Mouse (Mus musculus) ovary, postnatal 14 days (tissue): ENCODE measurements around the gene Ppm1l.

Experiments
- DNase-seq: peaks from one replicate; pipeline ENCODE4 v3.0.0; 2022; ENCODE audit warnings: low spot score

Gene Ppm1l

GRCm38 (mm10) chr3:69438773-69439514 lies 122.3 kb downstream of the Ppm1l start:
- DNase-seq = no peak

- DNase-seq = no peak
Observed at GRCm38 (mm10) chr3:69440761-69441160, 124.1 kb downstream of the Ppm1l start.

DNA sequence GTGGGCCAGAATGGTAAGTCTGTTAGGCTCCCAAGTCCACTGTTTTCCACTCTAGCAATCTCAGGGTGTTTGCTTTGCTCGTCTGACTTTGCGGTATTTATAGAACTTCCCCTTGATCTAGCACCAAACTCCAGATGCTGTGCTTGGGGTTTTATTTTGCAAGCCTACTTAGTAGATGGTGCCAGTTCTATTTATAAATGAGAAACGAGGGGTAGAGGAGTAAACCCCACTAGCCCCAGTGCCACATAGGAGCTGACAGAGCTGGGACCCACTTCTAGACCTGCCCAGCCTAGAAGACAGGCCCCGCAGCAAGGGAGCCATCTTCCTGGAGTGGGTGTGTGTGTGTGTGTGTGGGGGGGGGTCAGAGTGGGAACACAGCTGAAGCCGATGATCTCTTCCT lies 130.3 kb downstream of the Ppm1l start:
- no peak for DNase-seq

- no peak for DNase-seq
Observed at GRCm38 (mm10) chr3:69449041-69449440, 132.4 kb downstream of the Ppm1l start.

- no peak for DNase-seq
Observed at GRCm38 (mm10) chr3:69454330-69454729, 137.7 kb downstream of the Ppm1l start.

DNA sequence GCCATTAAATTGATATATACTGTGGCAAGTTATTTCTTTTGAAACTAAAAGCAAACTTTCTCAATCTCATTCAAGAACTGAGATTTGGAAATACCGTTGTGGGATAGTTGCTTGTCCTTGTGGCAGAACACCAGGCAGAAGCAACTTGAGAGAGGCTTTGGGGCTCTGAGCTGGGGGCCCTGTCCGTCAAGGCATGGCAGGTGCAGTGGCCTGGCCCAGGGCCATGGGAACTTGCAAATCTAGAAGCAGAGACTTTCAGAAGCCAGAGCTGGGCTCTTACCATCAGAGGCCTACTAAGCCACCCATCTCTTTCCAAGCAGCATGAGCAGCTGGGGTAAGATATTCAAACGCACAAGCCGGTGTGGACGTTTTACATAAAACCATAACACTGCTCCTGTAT lies 139.4 kb downstream of the Ppm1l start:
- DNase-seq = no peak

- DNase-seq = no peak
Observed at GRCm38 (mm10) chr3:69458756-69459155, 142.1 kb downstream of the Ppm1l start.

GRCm38 (mm10) chr3:69461956-69462355 lies 145.3 kb downstream of the Ppm1l start:
- DNase-seq = no peak

GRCm38 (mm10) chr3:69465751-69466150 lies 149.1 kb downstream of the Ppm1l start:
- no peak for DNase-seq

DNA sequence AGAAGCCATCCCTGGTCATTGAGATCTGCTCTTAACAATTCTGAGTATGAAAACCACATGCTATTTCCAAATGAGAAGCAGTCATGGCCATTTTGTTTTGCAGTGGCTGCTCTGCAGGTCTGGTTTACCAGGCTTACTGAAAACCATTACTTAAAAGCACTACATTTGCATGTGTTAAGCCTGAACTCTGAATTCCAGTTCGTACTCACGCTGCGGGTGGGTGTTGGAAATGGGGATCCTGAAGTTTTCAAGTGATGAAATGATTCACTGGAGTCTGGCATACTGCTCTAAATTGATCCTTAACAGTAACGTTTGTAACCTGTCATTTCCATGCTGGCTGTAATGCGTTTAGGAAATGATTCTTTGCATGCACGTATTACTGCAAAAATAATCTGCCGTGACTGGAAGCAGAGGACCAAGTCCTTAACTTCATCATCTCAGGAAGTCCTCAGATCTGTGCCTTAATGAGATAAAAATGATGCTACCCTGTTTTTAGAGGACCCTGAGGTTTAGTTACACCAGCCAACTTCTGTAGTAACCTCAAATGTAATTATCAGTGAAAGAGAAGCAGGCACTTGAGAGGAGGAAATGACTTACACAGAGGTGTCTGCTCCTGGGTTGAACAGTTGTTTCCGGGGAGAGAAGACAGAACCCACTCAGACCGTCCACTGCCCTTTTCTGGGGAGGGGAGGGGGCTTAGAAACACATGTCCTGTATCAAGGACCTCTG lies 151.8 kb downstream of the Ppm1l start:
- DNase-seq = no peak

GRCm38 (mm10) chr3:69469463-69470141 lies 152.9 kb downstream of the Ppm1l start:
- DNase-seq = no peak

DNA sequence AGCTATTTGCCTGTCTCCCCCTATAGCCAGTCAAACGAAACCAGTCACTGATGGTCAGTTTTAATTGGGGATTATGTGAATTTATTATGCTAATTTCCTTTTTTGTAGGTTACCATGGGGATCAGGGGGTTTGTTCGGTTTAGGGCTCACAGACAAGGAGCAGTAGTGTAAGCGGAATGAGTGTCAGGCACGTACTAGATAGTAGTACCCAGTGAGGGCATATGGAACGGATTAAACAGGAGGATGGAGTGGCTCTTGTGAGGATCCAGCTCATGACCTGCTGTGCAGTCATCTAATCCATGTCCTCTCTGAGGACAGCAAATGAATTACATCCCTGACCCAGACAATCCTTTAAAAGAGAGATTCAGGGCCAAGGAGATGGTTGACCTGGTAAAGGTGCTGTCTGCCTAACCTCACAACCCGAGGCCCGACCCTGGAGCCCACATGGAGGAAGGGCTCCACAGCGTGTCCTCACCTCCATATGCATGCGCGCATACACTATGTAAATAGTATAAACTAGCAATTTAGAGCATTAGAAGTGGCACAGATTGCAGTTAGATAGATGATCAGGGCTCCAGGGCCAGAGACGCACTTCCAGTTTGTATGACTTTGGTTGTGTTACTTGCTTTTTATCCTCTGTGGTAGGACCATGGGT lies 153.6 kb downstream of the Ppm1l start:
- DNase-seq = no peak

GRCm38 (mm10) chr3:69475850-69476450 lies 159.3 kb downstream of the Ppm1l start:
- DNase-seq = no peak

DNA sequence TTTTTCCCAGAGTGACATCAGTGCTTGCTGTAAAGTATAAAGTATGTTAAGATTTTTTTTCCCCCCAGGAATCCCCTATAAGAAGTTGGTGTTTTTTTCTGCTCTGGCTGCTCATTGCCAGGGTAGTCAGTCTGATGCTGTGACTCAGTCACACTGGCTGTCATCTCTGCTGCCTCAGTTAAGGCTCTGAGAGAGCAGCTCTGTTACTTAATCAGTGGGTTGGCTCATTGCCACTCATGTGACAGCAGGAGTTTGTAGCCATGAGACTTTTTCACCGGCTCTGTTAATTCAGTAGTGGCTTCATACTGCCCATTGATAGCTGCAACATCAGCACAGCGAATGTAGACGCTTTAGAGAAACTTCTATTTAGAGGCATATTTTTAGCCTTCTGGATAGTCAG lies 163.3 kb downstream of the Ppm1l start:
- DNase-seq = no peak

DNA sequence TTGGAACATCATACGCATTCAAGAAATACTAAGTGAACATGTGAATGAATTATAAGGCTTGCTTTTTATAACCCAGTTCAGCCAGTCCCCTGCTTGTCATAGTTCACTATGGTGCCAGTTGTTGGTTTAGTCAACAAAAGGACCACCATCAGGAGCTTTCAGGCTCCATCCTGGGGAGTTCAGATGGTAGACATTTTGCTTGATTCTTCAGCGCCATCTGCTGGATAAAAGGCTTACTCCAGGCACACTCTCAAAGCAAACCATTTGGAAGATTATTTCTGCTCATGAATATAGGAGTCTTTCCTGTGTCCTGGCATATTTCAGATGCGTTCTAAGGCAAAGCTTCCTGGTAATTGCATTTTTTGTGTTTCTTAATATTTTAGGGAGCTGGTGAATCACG lies 165.2 kb downstream of the Ppm1l start:
- DNase-seq = peak; percentile 72

DNA sequence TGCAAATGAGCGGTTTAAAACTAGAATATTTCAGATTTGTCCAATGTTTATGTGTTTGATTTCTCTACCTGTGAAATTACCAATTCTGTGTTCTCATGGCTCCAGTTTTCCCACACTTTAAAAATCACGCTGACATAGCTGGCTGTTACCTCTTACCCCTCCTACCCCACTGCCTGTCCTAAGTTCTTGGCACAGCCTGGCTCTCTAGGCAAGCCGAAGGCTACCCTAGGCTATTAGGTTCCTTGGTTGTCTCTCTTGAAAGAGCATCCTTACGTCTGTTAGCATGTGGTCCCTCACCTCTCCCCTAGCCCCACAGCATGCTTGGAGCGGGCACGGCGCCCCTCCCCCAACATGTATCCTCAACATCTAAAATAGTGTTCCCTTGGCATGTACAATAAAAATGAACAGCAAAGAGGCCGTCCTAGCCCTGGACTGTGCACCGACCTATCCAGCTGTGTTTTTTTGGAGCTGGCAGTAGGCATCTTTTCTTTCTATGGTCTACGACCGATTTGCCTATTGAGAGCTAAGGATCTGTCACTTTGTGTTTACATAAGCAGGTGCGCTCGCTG lies 167.4 kb downstream of the Ppm1l start:
- DNase-seq = no peak

DNA sequence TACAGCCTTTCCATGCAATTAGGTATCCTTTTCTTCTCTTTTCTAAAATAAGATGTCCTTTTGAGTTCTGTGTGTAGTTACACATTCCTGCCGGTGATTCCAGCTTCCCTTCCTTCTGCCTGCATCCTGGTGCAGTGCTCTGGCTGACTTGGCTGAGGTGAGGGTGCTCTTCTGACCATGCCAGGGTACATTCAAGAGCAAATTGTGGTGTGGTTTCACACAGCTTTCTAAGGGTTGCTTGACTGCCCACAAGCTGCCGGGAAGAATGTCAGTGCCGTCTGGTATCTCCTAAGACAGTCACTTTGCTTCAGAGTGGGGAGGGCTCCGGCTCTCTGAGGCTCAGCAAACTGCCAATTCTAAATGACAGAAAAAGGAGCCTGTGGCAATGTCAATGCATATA lies 167.9 kb downstream of the Ppm1l start:
- no peak for DNase-seq

- no peak for DNase-seq
Observed at GRCm38 (mm10) chr3:69485347-69485746, 168.7 kb downstream of the Ppm1l start.

DNA sequence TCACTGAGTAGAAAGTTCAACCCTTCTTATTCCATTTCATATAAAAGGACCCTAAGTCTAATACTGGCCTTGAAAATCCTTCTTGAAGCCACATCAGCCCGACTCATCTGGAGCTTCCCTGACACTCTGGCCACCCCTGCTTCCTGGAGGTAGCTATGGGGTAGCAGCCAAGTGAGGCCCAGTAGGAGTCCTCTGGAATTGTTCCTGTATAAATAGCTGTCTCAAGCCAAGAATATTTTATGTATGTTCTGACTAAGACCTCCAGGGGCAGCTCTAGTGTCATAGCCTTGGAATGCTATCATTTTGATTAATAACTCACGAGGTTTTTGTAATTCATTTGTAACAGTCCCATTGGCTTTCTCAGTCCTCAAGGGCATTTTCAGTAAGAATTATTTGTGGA lies 169.1 kb downstream of the Ppm1l start:
- DNase-seq = no peak

DNA sequence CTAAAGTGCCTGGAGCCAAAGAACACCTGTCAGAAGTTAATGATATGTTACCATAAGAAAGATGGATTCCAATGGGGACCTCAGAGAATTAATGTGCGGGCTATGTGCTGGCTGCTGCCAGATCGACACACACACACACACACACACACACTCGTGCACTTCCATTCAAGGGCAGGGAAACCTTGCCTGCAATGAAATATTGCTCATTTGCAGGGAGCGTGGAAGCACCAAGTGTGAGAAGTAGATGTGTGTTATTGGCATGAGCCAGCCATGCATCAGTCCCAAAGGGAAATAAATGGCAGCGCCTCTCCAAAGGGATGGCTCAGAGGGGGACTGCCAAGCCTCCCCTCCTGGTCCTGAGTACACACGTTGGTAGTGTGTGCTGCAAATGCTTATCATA lies 170.8 kb downstream of the Ppm1l start:
- DNase-seq = no peak

- no peak for DNase-seq
Observed at GRCm38 (mm10) chr3:69489669-69490068, 173.0 kb downstream of the Ppm1l start.
